Mouse (Mus musculus): Measurements from ENCODE around the gene Vmn2r71.

DNA sequence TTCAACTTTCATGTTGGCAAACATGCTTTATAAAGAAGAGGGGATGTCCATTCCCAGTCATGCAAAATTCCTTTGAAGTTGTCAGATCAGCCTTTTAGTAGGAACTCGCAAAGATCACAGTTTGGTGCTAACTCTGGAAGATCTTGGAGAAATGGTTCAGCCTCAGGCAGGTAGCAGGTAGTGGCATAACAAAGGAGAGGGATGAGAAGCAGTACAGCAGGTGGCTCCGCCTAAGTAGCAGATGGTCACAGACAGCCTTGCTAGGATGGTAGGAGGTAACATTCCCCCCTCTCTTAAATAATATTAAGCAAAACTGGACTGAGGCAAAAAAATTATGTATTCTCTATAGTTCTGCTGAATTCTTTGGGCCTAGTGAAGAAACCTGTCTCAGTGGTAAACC, 20.8 kb upstream of the Vmn2r71 start:
- no peak for TF ChIP-seq CTCF (IDR thresholded peaks at IDR 0.05; ENCODE audit: low read depth)
- no peak for TF ChIP-seq EP300 (IDR thresholded peaks at IDR 0.05; ENCODE audit: low read depth)
